ENCODE assay signal across 8 mouse cellular contexts in the genomic region with DNA sequence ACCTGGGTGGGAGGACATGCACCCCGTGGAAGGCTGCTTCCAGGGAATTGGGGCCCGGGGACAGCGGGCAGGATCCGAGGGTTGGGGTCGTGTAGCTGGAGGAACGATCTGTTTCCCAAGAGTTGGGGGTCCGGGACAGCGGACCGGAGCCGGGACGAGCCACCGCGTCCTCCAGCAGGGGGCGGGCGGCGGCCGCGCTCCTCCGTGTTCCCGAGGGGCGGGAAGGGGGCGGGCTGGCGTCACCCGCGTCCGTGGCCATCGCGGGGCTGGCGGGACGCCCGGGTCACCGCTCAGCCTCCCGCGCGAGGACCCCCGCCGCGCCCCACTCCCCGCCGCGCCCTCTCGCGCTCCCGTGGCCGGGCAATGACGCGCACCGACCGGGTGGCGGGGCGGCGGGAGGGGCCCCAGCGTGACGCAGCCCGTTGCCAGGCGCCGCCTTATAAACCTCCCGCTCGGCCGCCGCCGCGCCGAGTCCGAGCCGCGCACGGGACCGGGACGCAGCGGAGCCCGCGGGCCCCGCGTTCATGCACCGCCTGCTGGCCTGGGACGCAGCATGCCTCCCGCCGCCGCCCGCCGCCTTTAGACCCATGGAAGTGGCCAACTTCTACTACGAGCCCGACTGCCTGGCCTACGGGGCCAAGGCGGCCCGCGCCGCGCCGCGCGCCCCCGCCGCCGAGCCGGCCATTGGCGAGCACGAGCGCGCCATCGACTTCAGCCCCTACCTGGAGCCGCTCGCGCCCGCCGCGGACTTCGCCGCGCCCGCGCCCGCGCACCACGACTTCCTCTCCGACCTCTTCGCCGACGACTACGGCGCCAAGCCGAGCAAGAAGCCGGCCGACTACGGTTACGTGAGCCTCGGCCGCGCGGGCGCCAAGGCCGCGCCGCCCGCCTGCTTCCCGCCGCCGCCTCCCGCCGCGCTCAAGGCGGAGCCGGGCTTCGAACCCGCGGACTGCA. TPM values are rescaled to one million over a fixed set of nuclear protein-coding genes. Genes with fewer than 3 reads are reported as not detected.
DNase-seq lines count a peak whose midpoint lies in the region; ATAC-seq and TF ChIP-seq lines count a peak whose summit lies in the region.

TSS of gene Cebpb (plus strand) at position 418 of the 954 bp plus-strand sequence.

- H3K36me3 ChIP-seq in forebrain, embryonic 12.5 days (replicated peaks), result no peaks in the 10 kb centered on the region
- H3K36me3 ChIP-seq in heart, postnatal 0 days (replicated peaks; ENCODE audit: control insufficient read depth, insufficient read depth, low read length), result no peaks in the 10 kb centered on the region
- H3K36me3 ChIP-seq in liver, embryonic 16.5 days (ENCODE audit: control insufficient read depth, insufficient read depth), result no peaks in the 10 kb centered on the region
- no peaks in the 10 kb centered on the region for H3K36me3 ChIP-seq in neural tube, embryonic 11.5 days (ENCODE audit: control insufficient read depth, insufficient read depth, low read length)
- H3K36me3 ChIP-seq in stomach, embryonic 16.5 days (ENCODE audit: control insufficient read depth, insufficient read depth, low read length), result no peaks in the 10 kb centered on the region

- ATAC-seq in cerebellum, adult (ENCODE audit: insufficient number of reproducible peaks, low FRiP score, low TSS enrichment), result peak; percentile 23; the same call in 1 of the 2 replicates
- ATAC-seq in forebrain, embryonic 12.5 days (ENCODE audit: low FRiP score), result peak; percentile 55
- ATAC-seq in heart, postnatal 0 days (ENCODE audit: insufficient read depth, low read depth), result peak; percentile 75
- ATAC-seq in liver, embryonic 16.5 days (ENCODE audit: low read depth), result peak; percentile 74
- ATAC-seq in neural tube, embryonic 11.5 days (ENCODE audit: insufficient read depth, low FRiP score, low TSS enrichment), result peak; percentile 42
- peak; percentile 82 for ATAC-seq in stomach, embryonic 16.5 days (ENCODE audit: insufficient read depth, low FRiP score)

- no peaks in the 10 kb centered on the region for H3K9me3 ChIP-seq in forebrain, embryonic 12.5 days
- no peaks in the 10 kb centered on the region for H3K9me3 ChIP-seq in heart, postnatal 0 days (replicated peaks; ENCODE audit: control insufficient read depth, low read length)
- no peaks in the 10 kb centered on the region for H3K9me3 ChIP-seq in liver, embryonic 16.5 days (replicated peaks; ENCODE audit: control insufficient read depth, low read length)
- no peaks in the 10 kb centered on the region for H3K9me3 ChIP-seq in neural tube, embryonic 11.5 days (ENCODE audit: control insufficient read depth, low read length)
- no peaks in the 10 kb centered on the region for H3K9me3 ChIP-seq in stomach, embryonic 16.5 days (replicated peaks; ENCODE audit: control insufficient read depth, low read length)

- peak; percentile 58 for TF ChIP-seq CTCF in heart, postnatal 0 days (IDR thresholded peaks at IDR 0.05; ENCODE audit: low read depth)

- H3K4me3 ChIP-seq in forebrain, embryonic 12.5 days (replicated peaks), result peak within 1 kb of the TSS; percentile 67
- peak within 1 kb of the TSS; percentile 73 for H3K4me3 ChIP-seq in heart, postnatal 0 days (ENCODE audit: low read depth, low read length)
- peak within 1 kb of the TSS; percentile 72 for H3K4me3 ChIP-seq in liver, embryonic 16.5 days (ENCODE audit: low read depth, low read length)
- peak within 1 kb of the TSS; percentile 46 for H3K4me3 ChIP-seq in neural tube, embryonic 11.5 days (ENCODE audit: low read depth, low read length)
- peak within 1 kb of the TSS; percentile 80 for H3K4me3 ChIP-seq in stomach, embryonic 16.5 days (replicated peaks; ENCODE audit: low read length)

- TF ChIP-seq EP300 in heart, postnatal 0 days (IDR thresholded peaks at IDR 0.05; ENCODE audit: low read depth), result no peak

- H3K4me1 ChIP-seq in forebrain, embryonic 12.5 days, result peaks cover 16% of the 10 kb centered on the region
- H3K4me1 ChIP-seq in heart, postnatal 0 days (ENCODE audit: control insufficient read depth, insufficient read depth), result peaks cover 12% of the 10 kb centered on the region; the same call in 1 of the 2 replicates
- peaks cover 23% of the 10 kb centered on the region for H3K4me1 ChIP-seq in liver, embryonic 16.5 days (ENCODE audit: control insufficient read depth, low read depth, low read length)
- H3K4me1 ChIP-seq in neural tube, embryonic 11.5 days (ENCODE audit: control insufficient read depth, insufficient read depth, low read length), result peaks cover 8% of the 10 kb centered on the region
- H3K4me1 ChIP-seq in stomach, embryonic 16.5 days (ENCODE audit: control insufficient read depth, insufficient read depth, low read length), result peaks cover 22% of the 10 kb centered on the region

- peak within 1 kb of the TSS; percentile 94 for H3K4me2 ChIP-seq in forebrain, embryonic 12.5 days
- H3K4me2 ChIP-seq in heart, postnatal 0 days (ENCODE audit: low read depth, low read length), result peak within 1 kb of the TSS; percentile 95
- peak within 1 kb of the TSS; percentile 85 for H3K4me2 ChIP-seq in liver, embryonic 16.5 days (ENCODE audit: low read depth, low read length)
- H3K4me2 ChIP-seq in neural tube, embryonic 11.5 days (ENCODE audit: low read depth), result peak within 1 kb of the TSS; percentile 87
- peak within 1 kb of the TSS; percentile 90 for H3K4me2 ChIP-seq in stomach, embryonic 16.5 days (ENCODE audit: low read depth, low read length)

- under 1% methylated on average over 78 of the region's 147 CpGs for WGBS in forebrain, embryonic 12.5 days
- under 1% methylated on average over 99 of the region's 147 CpGs for WGBS in heart, postnatal 0 days
- under 1% methylated on average over 112 of the region's 147 CpGs for WGBS in liver, embryonic 16.5 days (ENCODE audit: insufficient replicate concordance)
- WGBS in neural tube, embryonic 11.5 days, result 1% methylated on average over 94 of the region's 147 CpGs
- under 1% methylated on average over 111 of the region's 147 CpGs for WGBS in stomach, embryonic 16.5 days

- peaks cover 71% of the 10 kb centered on the region for H3K27me3 ChIP-seq in forebrain, embryonic 12.5 days
- no peaks in the 10 kb centered on the region for H3K27me3 ChIP-seq in heart, postnatal 0 days (ENCODE audit: control insufficient read depth, insufficient read depth, low read length)
- peaks cover 29% of the 10 kb centered on the region for H3K27me3 ChIP-seq in liver, embryonic 16.5 days (ENCODE audit: control insufficient read depth, insufficient read depth, low read depth, low read length)
- H3K27me3 ChIP-seq in neural tube, embryonic 11.5 days (ENCODE audit: control insufficient read depth, insufficient read depth, low read length), result peaks cover 37% of the 10 kb centered on the region
- H3K27me3 ChIP-seq in stomach, embryonic 16.5 days (ENCODE audit: control insufficient read depth, insufficient read depth, low read length), result no peaks in the 10 kb centered on the region

- peak; percentile 51 to 59 for DNase-seq in CD8-positive naive resting alpha-beta T cell, adult 2 months (ENCODE audit: low read depth in 2 of 2, low spot score in 2 of 2)
- peak; percentile 66 for DNase-seq in heart, postnatal 0 days (ENCODE audit: low spot score)
- peak; percentile 88 to 91 for DNase-seq in kidney, postnatal 36 days
- peak; percentile 68 for DNase-seq in neural tube, embryonic 11.5 days (ENCODE audit: low spot score)

- 0 out of 2 replicates have a peak within 1 kb of the TSS, but pooled peaks have one; percentile 25 for H3K27ac ChIP-seq in forebrain, embryonic 12.5 days
- peak within 1 kb of the TSS; percentile 86 for H3K27ac ChIP-seq in heart, postnatal 0 days (ENCODE audit: low read depth)
- H3K27ac ChIP-seq in liver, embryonic 16.5 days (ENCODE audit: low read length), result peak within 1 kb of the TSS; percentile 89
- no peak within 1 kb of the TSS for H3K27ac ChIP-seq in neural tube, embryonic 11.5 days (ENCODE audit: low read depth, low read length)
- H3K27ac ChIP-seq in stomach, embryonic 16.5 days (ENCODE audit: low read length), result peak within 1 kb of the TSS; percentile 90

- peak within 1 kb of the TSS; percentile 59 for H3K9ac ChIP-seq in forebrain, embryonic 12.5 days
- H3K9ac ChIP-seq in heart, postnatal 0 days (replicated peaks; ENCODE audit: low read depth, low read length), result peak within 1 kb of the TSS; percentile 86
- peak within 1 kb of the TSS; percentile 68 for H3K9ac ChIP-seq in liver, embryonic 16.5 days (ENCODE audit: low read depth, low read length)
- H3K9ac ChIP-seq in neural tube, embryonic 11.5 days (ENCODE audit: low read length), result peak within 1 kb of the TSS; percentile 60
- peak within 1 kb of the TSS; percentile 94 for H3K9ac ChIP-seq in stomach, embryonic 16.5 days (ENCODE audit: low read length)

RNA-seq across cellular contexts. Expression of gene Cebpb, which starts in this region (rescaled TPM):
- 0.95 and 1.5 TPM in 2 replicates for polyA plus RNA-seq in forebrain, embryonic 12.5 days (2016; fragmentation: Nextera tagmentation; extraction: Ambion mirVana)
- total RNA-seq in heart, postnatal 0 days (2014; rRNA removed; ENCODE audit: low replicate concordance), result 43.5 and 50.8 TPM in 2 replicates
- polyA plus RNA-seq in heart, postnatal 0 days (2015; fragmentation: Nextera tagmentation; extraction: Ambion mirVana), result 4.9 and 5.8 TPM in 2 replicates
- 0.46 and 0.61 TPM in 2 replicates for polyA plus RNA-seq in liver, embryonic 16.5 days (2015; fragmentation: Nextera tagmentation; extraction: Ambion mirVana)
- polyA plus RNA-seq in neural tube, embryonic 11.5 days (2014; fragmentation: Nextera tagmentation; extraction: Ambion mirVana), result 3.0 and 3.2 TPM in 2 replicates
- polyA plus RNA-seq in stomach, embryonic 16.5 days (2015; fragmentation: Nextera tagmentation; extraction: Ambion mirVana), result 0.69 and 0.92 TPM in 2 replicates

Comparison
In these comparisons a context has a peak if more than half of its experiments do, and no peak if none do; other contexts are left out.
1. Peak in ATAC-seq, H3K4me3 ChIP-seq, H3K27ac ChIP-seq, H3K9ac ChIP-seq and H3K4me2 ChIP-seq in liver, embryonic 16.5 days; RNA of the gene not detected or under 1 TPM.
2. Peak in ATAC-seq, H3K4me3 ChIP-seq, H3K27ac ChIP-seq, H3K9ac ChIP-seq and H3K4me2 ChIP-seq in stomach, embryonic 16.5 days; RNA of the gene not detected or under 1 TPM.
3. ATAC-seq: peak in every context shown above with its lines; median percentile 82 in stomach, embryonic 16.5 days; 75 in heart, postnatal 0 days; 74 in liver, embryonic 16.5 days; 55 in forebrain, embryonic 12.5 days; 42 in neural tube, embryonic 11.5 days; 23 in cerebellum, adult.